Mouse (Mus musculus) embryonic facial prominence, embryonic 13.5 days (tissue): Measurements from ENCODE around the gene Adk. TPM values are rescaled to one million over a fixed set of nuclear protein-coding genes. Genes with fewer than 3 reads are reported as not detected.

Source experiments
- ATAC-seq: fragments of 200-750 bp; cut with Nextera tagmentation; 2 replicates; pipeline ENCODE4 v1.8.0; 2017; ENCODE audit warnings: low read depth; ENCODE audit not compliant: insufficient number of reproducible peaks, insufficient read depth, low FRiP score, low TSS enrichment
- H3K27ac ChIP-seq: fragments of 300-500 bp; sonication (generic); 2 replicates; pipeline ENCODE4 v1.5.1; 2015; ENCODE audit warnings: moderate library complexity, mild to moderate bottlenecking, inconsistent platforms
- H3K27me3 ChIP-seq: fragments of 300-500 bp; sonication (generic); 2 replicates; pipeline ENCODE4 v1.6.1; 2015; ENCODE audit warnings: mild to moderate bottlenecking, inconsistent platforms
- H3K36me3 ChIP-seq: fragments of 300-500 bp; sonication (generic); 2 replicates; pipeline ENCODE4 v1.6.1; 2015; ENCODE audit warnings: mild to moderate bottlenecking, inconsistent platforms
- H3K4me1 ChIP-seq: fragments of 300-500 bp; sonication (generic); 2 replicates; pipeline ENCODE4 v1.6.1; 2015; ENCODE audit warnings: inconsistent platforms
- H3K4me2 ChIP-seq: fragments of 300-500 bp; sonication (generic); 2 replicates; pipeline ENCODE4 v1.6.1; 2015; ENCODE audit warnings: moderate library complexity, mild to moderate bottlenecking, inconsistent platforms
- H3K4me3 ChIP-seq: fragments of 300-500 bp; sonication (generic); 2 replicates; pipeline ENCODE4 v1.5.1; 2015; ENCODE audit warnings: mild to moderate bottlenecking, inconsistent platforms
- H3K9ac ChIP-seq: fragments of 300-500 bp; sonication (generic); 2 replicates; pipeline ENCODE4 v1.6.1; 2015; ENCODE audit warnings: mild to moderate bottlenecking, inconsistent platforms
- H3K9me3 ChIP-seq: fragments of 300-500 bp; sonication (generic); 2 replicates; pipeline ENCODE4 v1.6.1; 2016; ENCODE audit warnings: inconsistent platforms
- WGBS: fragments of 180-500 bp; shearing (Covaris S2); methylation state at CpG from one replicate; pipeline ENCODE4 v1.1.7; 2015; ENCODE audit warnings: mixed read lengths; 5-methylcytosine and 5-hydroxymethylcytosine counted together
- polyA plus RNA-seq: library from polyadenylated mRNA; unstranded; fragments of >200 nt; fragmentation: Nextera tagmentation; extraction: Ambion mirVana; gene quantifications from 2 replicates; pipeline ENCODE4 v1.2.1, GENCODE M21; 2015

Adk gene
- polyA plus RNA-seq, 1 experiment from 2014 or later: 168 TPM

GRCm38 (mm10) chr14:21039623-21040022, 12.8 kb upstream of the Adk start:
- Histone ChIP-seq H3K9me3 (no peaks in the 10 kb centered on the region), H3K36me3 (peaks cover 47% of the 10 kb centered on the region), H3K4me3 (no peak overlapping the region), H3K27me3 (no peaks in the 10 kb centered on the region), H3K9ac (no peak overlapping the region), H3K27ac (no peak overlapping the region), H3K4me1 (no peaks in the 10 kb centered on the region), H3K4me2 (no peak overlapping the region)
- 80% methylated on average over 4 of the region's 4 CpGs for WGBS
- ATAC-seq: no peak

- Histone ChIP-seq H3K27ac (no peak overlapping the region), H3K4me1 (peaks cover 3% of the 10 kb centered on the region; the same call in 1 of the 2 replicates), H3K4me2 (no peak overlapping the region), H3K9me3 (no peaks in the 10 kb centered on the region), H3K4me3 (no peak overlapping the region), H3K9ac (no peak overlapping the region), H3K27me3 (no peaks in the 10 kb centered on the region), H3K36me3 (peaks cover 6% of the 10 kb centered on the region; the same call in 1 of the 2 replicates)
- WGBS: 74% methylated on average over 2 of the region's 2 CpGs
- no peak for ATAC-seq
Measured at GRCm38 (mm10) chr14:21047840-21048239, 4.5 kb upstream of the Adk start.

DNA sequence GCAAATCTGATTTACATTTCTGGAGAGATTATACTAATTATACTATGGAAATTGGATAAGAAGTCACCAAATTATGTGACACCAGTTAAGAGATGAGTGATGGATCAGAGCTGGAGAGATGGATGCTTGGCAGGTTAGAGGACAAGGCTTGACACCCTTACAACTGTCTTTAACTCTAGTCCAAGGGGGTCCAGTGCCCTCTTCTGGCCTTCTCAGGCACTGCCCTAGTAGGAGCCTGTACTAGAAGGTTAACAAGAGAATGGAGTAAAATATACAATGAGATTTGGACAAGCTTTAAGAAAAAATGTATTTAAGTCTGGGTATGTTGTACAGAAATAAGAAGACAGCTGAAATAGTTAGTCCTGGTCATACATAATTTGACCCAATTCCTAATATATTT, 3.5 kb upstream of the Adk start:
- Histone ChIP-seq H3K9ac (no peak overlapping the region), H3K4me3 (no peak overlapping the region), H3K4me1 (peaks cover 3% of the 10 kb centered on the region), H3K9me3 (no peaks in the 10 kb centered on the region), H3K27ac (no peak overlapping the region), H3K36me3 (peaks cover 6% of the 10 kb centered on the region; the same call in 1 of the 2 replicates), H3K4me2 (no peak overlapping the region), H3K27me3 (no peaks in the 10 kb centered on the region)
- no peak for ATAC-seq

- no peaks in the 10 kb centered on the region for H3K9me3 ChIP-seq
- no peak overlapping the region for H3K27ac ChIP-seq
- no peak for ATAC-seq
- H3K4me2 ChIP-seq: peak overlapping the region; percentile 92; the same call in 1 of the 2 replicates
- H3K4me1 ChIP-seq: peaks cover 3% of the 10 kb centered on the region
- H3K36me3 ChIP-seq: no peaks in the 10 kb centered on the region
- WGBS: 74% methylated on average over 3 of the region's 3 CpGs
- no peak overlapping the region for H3K9ac ChIP-seq
- no peaks in the 10 kb centered on the region for H3K27me3 ChIP-seq
- H3K4me3 ChIP-seq: no peak overlapping the region
Measured at GRCm38 (mm10) chr14:21050734-21051133, 1.6 kb upstream of the Adk start.

DNA sequence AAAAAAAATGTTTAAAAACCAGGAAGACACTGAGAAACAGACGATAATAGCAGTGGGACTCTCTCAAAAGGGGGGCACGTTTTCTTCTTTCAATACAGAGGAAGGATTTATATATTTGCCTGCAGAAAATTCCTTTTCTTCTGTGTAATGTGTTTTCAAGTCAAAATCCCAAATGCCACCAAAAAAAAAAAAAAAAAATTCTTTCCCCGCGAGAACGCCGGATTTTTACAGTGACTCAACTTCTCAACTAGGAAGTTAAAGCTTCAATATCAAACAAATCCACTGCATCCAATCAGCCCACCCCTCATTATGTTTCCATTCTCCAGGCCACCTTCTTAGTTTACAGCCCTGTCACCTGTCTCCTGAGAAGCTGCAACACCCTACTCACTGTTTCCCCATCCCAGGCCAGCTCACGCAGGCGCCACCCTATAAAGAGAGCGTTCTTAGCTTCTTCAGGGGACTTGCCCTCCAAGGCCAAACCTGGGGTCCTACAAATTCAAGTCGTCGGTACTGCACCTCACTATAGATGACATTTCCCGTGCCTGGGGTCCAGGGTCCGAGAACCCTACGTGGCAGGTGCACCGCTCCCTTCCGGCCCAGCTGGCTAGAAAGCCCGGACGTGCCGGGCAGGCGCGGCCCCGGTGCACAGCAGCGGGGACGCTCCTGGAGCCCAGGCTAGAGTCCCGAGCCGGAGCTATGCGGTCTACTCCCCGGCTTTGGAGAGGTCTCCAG, 828 bp upstream of the Adk start:
- H3K9me3 ChIP-seq: no peaks in the 10 kb centered on the region
- H3K9ac ChIP-seq: peak overlapping the region; percentile 80
- H3K27me3 ChIP-seq: no peaks in the 10 kb centered on the region
- no peak for ATAC-seq
- WGBS: 8% methylated on average over 28 of the region's 28 CpGs
- peaks cover 3% of the 10 kb centered on the region for H3K4me1 ChIP-seq
- peak overlapping the region; percentile 92 for H3K4me2 ChIP-seq
- no peaks in the 10 kb centered on the region for H3K36me3 ChIP-seq
- peak overlapping the region; percentile 92 for H3K27ac ChIP-seq
- H3K4me3 ChIP-seq: peak overlapping the region; percentile 69

GRCm38 (mm10) chr14:21052781-21053130, 382 bp downstream of the Adk start:
- peak; percentile 70 for ATAC-seq
- H3K27ac ChIP-seq: peak overlapping the region; percentile 92
- no peaks in the 10 kb centered on the region for H3K27me3 ChIP-seq
- peak overlapping the region; percentile 69 for H3K4me3 ChIP-seq
- peak overlapping the region; percentile 92 for H3K4me2 ChIP-seq
- H3K4me1 ChIP-seq: peaks cover 3% of the 10 kb centered on the region
- no peaks in the 10 kb centered on the region for H3K9me3 ChIP-seq
- peak overlapping the region; percentile 80 for H3K9ac ChIP-seq
- WGBS: under 1% methylated on average over 25 of the region's 25 CpGs
- no peaks in the 10 kb centered on the region for H3K36me3 ChIP-seq

- H3K4me2 ChIP-seq: peak overlapping the region; percentile 92
- no peak for ATAC-seq
- no peaks in the 10 kb centered on the region for H3K9me3 ChIP-seq
- WGBS: 4% methylated on average over 8 of the region's 8 CpGs
- no peaks in the 10 kb centered on the region for H3K27me3 ChIP-seq
- H3K27ac ChIP-seq: peak overlapping the region; percentile 92; the same call in 1 of the 2 replicates
- peaks cover 3% of the 10 kb centered on the region for H3K4me1 ChIP-seq
- H3K4me3 ChIP-seq: peak overlapping the region; percentile 69
- H3K36me3 ChIP-seq: no peaks in the 10 kb centered on the region
- H3K9ac ChIP-seq: peak overlapping the region; percentile 80
Measured at GRCm38 (mm10) chr14:21053151-21053550, 777 bp downstream of the Adk start.

DNA sequence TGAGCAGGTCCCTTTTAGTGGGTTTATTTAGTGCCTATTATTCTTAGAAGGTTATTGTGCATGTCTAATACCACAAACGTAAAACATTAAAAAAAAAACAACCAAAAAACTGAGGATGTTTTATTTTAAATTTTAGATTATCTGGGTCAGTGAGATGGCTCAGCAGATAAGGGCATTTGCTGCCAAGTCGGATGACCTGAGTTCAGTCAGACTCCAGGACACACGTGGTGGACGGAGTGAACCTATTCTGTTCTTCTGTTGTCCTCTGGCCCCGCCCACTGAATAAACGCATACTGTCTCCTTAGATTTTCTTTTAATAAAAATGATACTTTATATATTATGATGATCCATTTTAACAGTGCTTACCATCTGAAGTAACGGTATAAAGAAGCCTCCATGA, 1.2 kb downstream of the Adk start:
- 44% methylated on average over 7 of the region's 7 CpGs for WGBS
- Histone ChIP-seq H3K9me3 (no peaks in the 10 kb centered on the region), H3K36me3 (no peaks in the 10 kb centered on the region), H3K27me3 (no peaks in the 10 kb centered on the region), H3K9ac (no peak overlapping the region; the same call in 1 of the 2 replicates), H3K4me2 (peak overlapping the region; percentile 92), H3K4me1 (peaks cover 3% of the 10 kb centered on the region), H3K4me3 (peak overlapping the region; percentile 69; the same call in 1 of the 2 replicates), H3K27ac (no peak overlapping the region)
- ATAC-seq: no peak

DNA sequence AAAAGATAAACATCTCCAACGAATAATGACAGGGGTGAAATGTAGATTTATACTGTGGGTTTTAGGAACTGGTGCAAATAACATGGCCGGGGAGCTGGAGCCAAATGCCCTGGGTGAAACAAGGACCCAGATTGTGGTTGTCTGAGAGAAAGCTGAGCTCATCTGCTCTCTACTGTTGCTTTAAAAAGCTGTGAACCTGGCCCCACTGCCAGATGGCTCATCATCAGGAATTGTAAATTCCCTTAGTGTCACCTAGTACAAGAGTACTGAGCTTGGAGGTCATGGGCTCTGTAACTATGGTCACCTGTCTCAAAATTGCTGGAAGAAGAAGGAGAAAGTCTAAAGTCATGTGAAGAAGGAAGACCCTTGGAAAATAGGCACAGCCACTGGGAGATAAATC, 6.6 kb downstream of the Adk start:
- Histone ChIP-seq H3K9me3 (no peaks in the 10 kb centered on the region), H3K9ac (no peak overlapping the region), H3K4me1 (peaks cover 3% of the 10 kb centered on the region; the same call in 1 of the 2 replicates), H3K4me2 (no peak overlapping the region), H3K27ac (no peak overlapping the region), H3K4me3 (no peak overlapping the region), H3K27me3 (no peaks in the 10 kb centered on the region), H3K36me3 (no peaks in the 10 kb centered on the region)
- no peak for ATAC-seq
- 76% methylated on average over 2 of the region's 2 CpGs for WGBS

GRCm38 (mm10) chr14:21062766-21063513, 10.6 kb downstream of the Adk start:
- Histone ChIP-seq H3K27me3 (no peaks in the 10 kb centered on the region), H3K36me3 (no peaks in the 10 kb centered on the region), H3K9me3 (no peaks in the 10 kb centered on the region), H3K9ac (no peak overlapping the region), H3K4me3 (no peak overlapping the region), H3K27ac (no peak overlapping the region), H3K4me1 (peaks cover 11% of the 10 kb centered on the region), H3K4me2 (no peak overlapping the region)
- ATAC-seq: no peak
- 82% methylated on average over 5 of the region's 5 CpGs for WGBS

DNA sequence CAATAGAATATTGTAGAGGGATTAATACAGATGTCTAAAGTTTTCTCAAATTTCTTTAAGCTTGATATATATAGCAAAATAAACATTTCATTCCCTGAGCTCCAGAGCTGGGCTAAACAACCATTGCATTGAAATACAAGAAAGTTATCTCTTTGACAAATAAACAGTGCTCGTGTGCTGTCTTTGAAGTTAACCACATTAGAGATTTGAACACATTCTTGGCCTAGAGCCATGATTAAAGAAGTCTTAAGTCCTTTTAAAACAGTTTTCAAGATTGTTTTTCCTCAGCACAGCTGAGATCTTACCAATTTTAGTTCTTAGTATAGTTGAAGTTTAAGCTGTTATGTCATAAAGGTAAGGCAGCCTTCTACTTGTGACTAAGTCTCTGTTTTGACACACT, 11.9 kb downstream of the Adk start:
- Histone ChIP-seq H3K27me3 (no peaks in the 10 kb centered on the region), H3K4me3 (no peak overlapping the region), H3K27ac (no peak overlapping the region), H3K36me3 (no peaks in the 10 kb centered on the region), H3K9me3 (no peaks in the 10 kb centered on the region), H3K9ac (no peak overlapping the region), H3K4me2 (no peak overlapping the region), H3K4me1 (peaks cover 11% of the 10 kb centered on the region)
- 17% methylated on average over 1 of the region's 1 CpGs for whole genome bisulfite sequencing
- no peak for ATAC-seq
